Mouse (Mus musculus): ENCODE data around the gene Nanos3. TPM values are rescaled to one million over a fixed set of nuclear protein-coding genes. Genes with fewer than 3 reads are reported as not detected.

Nanos3 gene
- polyA plus RNA-seq, 1 experiment from 2014 or later = 6.2 TPM

DNA sequence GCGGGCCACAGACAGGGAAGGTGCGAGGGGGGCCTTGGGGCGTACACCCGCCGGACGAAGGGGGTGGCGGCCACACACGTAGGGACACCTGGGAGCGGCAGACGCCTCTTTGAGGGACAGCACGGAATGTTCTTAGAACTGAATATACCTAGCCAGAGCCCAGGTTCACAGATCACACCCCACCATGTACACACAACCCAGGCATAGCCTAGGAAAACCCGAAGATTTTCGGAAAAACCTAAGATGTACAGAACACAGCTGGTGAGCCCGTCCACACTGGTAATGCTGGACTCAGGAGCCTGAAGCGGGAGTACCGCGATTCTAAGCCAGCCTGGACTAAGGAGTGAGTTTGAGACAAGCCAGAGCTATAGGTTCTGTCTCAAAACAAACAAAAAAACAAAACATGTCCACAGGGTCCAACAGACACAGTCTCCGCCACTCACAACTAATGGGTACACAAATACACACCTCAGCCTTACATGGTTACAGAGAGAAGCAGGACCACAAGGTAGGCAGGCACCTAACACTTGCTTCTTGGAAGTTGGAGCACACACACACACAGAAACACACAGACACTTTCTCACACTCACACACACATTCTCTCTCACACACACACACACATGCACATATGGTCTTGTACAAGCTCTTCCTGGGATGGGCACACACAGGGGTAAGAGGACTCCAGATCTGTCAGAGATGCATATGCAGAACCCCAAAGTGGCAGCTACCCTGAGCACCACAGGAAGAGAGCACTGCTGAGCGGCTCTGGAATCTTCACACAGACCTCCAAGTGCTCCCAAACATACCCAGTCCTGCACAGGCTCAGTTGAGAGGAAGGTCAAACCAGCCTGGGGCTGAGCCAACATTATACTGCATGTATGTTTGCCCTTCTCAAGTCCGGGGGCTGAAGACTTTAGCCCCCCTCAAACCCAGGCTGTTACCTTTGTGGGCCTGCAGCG lies 653 bp downstream of the Nanos3 start:
- DNase-seq (ENCODE audit: low spot score) = no peak

DNA sequence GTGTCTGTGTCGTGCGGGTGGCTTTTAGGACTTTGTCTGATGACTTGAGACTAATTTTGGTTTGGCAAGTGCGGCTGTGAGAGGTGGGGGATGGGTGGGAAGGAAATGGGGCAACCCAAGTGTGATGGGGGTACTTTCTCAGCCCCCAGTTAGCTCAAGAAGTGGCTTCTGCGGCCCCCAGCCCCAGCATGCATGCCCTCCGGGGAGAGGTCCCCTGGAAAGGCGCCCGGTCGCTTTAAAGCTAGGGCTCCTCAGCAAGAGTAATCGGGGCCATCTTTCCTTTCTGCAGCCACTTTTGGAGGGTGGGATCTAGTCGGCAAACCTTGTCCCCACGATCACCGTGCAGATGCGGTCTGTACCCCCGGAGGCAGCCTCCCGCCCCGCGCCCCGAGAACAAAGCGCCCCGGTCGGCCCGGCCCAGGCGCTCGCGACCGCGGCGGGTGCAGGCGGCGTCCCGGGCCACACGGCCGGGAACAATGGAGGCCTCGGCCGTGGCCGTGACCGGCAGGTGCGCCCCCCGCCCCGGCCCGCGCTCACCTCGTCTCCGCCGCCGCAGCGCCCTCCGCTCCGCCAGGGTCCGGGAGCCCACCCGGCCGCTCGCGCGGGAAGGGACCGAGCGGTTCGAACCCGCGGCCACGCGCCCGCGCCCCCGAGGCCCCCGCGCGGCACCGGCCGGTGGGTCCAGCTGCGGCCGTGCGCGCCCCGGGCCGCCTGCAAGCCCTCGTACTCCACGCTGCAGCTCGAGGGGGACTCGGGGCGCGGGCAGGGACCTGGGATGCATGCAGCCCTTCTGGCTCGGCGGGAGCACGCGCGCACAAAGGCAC lies 1.5 kb downstream of the Nanos3 start:
- peak; percentile 79 for DNase-seq (ENCODE audit: low spot score)

GRCm38 (mm10) chr8:84182833-84183232 lies 2.2 kb downstream of the Nanos3 start:
- DNase-seq (ENCODE audit: low spot score) = peak; percentile 49

GRCm38 (mm10) chr8:84180530-84181190 lies 4.4 kb downstream of the Nanos3 start:
- DNase-seq (ENCODE audit: low spot score) = peak; percentile 68

DNA sequence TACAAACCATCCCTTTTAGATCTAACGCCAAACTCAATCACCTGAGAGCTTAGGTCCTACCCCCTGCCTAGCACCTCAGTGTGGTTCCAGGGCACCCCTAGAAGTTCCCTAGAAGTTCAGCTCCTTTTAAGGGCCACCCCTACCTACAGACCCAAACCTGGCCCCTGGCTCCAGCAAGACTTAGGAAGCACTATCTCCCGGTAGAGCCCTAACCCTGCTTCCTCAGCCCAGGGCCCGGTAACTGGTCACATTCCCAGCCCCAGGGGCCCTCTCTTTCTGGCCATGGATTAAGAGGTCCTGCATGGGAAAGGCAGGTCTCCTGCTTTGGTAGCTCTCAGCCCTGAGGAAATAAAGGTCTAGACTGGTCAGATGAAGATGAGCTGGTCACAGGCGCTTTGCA lies 5.1 kb downstream of the Nanos3 start:
- no peak for DNase-seq (ENCODE audit: low spot score)

- no peak for DNase-seq (ENCODE audit: low spot score)
These were observed 6.4 kb downstream of the Nanos3 start for GRCm38 (mm10) chr8:84178592-84178991.

DNA sequence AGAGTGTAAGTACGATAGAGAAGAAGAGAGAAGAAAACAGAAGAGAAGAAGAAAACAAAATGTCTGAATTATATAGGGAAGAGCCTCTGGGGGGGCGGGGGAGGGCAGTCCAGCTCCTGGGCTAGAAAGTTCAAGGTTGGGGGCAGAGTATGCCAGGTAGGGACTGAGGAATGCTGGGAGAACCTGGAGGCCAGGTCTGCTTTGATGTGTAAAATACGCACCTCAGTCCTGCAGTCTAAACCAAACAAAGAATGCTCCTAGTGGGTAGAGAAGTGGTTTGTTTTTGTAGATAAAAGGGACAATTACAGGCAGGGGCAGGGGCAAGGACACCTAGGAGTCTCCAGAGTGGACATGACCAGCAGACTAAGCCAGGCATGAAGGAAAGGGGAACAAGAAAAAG lies 7.6 kb downstream of the Nanos3 start:
- no peak for DNase-seq (ENCODE audit: low spot score)

DNA sequence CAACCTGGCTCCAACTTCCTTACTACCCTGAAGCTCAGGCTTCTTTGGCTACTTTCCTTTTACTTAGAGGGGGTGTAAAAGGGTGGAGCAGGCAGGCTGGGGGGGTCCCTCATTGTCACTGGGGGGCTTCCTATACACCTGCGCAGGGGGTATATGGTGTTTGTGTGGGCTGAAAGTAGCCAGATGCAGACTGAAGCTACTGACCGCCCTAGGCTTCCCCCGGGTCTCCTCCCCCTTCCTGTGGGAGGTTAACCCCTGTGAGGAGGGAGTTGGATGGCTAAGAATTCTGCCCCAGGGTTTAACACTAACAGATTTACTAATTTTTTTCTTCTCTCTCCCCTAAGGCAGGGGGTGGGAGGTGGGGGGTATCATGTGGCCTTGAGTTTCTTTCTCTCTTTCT lies 8.5 kb downstream of the Nanos3 start:
- DNase-seq (ENCODE audit: low spot score) = no peak

GRCm38 (mm10) chr8:84173861-84174260 lies 11.2 kb downstream of the Nanos3 start:
- no peak for DNase-seq (ENCODE audit: low spot score)

GRCm38 (mm10) chr8:84170096-84170495 lies 14.9 kb downstream of the Nanos3 start:
- DNase-seq (ENCODE audit: low spot score) = no peak

- DNase-seq (ENCODE audit: low spot score) = no peak
These were observed 17.3 kb downstream of the Nanos3 start for GRCm38 (mm10) chr8:84167696-84168095.

DNA sequence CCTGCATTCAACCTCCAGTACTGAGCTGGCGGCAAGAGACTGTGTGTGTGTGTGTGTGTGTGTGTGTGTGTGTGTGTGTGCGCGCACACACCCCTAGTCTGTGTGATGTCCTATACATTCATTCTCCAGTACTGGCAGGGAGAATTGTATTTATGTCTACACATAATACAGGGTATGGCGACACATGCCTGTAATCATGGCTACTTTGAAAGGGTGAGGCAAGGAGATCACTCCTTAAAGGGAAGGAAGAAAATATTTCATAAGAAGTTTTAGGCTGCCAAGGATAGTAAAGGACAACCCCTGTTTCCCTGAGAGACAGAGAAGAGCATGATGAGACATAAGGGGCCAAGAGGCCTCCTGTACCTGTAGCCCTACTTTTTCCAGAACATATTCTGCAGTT lies 27.4 kb downstream of the Nanos3 start:
- no peak for DNase-seq (ENCODE audit: low spot score)

DNA sequence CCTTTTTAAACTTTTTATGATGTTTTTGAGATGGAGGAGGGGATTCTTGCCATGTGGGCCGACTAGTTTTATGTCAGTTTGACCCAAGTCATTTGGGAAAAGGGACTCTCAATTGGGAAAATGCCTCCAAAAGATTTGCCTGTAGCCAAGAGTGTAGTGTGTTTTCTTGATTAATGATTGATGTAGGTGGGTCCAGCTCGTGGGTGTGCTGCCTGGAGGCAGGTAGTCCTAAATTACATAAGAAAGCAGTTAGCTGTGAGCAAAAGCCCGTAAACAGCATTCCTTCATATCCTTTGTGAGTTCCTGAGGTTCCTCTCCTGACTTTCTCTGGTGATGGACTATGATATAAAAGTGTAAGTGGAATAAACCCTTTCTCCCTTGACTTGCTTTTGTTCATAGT lies 35.8 kb downstream of the Nanos3 start:
- no peak for DNase-seq (ENCODE audit: low spot score)

GRCm38 (mm10) chr8:84148531-84148850 lies 36.5 kb downstream of the Nanos3 start:
- DNase-seq (ENCODE audit: low spot score) = no peak

- DNase-seq (ENCODE audit: low spot score) = peak; percentile 97
These were observed 37.1 kb downstream of the Nanos3 start, which contains the start of the genes Cc2d1a and 4930432K21Rik for GRCm38 (mm10) chr8:84147769-84148530. Gene Cc2d1a (minus strand): TSS chr8:84147936. Gene 4930432K21Rik (plus strand): TSS chr8:84148025.

DNA sequence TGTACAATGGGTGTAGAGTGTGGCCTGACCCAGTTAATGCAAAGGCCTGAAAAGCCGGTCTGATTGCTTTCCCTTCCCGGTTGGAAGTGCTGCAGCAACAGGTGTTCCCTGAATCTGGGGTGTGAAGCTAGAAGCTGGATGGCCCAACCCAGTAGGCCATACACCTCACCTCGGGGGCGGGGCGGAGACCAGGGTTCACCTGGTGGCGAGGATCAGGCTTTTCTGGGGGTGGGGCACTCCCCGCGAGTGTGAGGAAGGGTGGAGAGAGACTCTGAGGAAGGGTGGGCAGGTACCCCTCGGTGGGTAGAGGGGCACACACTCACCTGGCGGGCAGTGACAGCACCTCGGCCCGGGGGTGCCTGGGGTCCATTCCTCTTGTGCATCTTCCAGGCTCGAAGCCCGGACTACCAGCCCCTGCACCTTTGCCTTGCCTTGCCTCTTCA lies 37.7 kb downstream of the Nanos3 start:
- DNase-seq (ENCODE audit: low spot score) = no peak

DNA sequence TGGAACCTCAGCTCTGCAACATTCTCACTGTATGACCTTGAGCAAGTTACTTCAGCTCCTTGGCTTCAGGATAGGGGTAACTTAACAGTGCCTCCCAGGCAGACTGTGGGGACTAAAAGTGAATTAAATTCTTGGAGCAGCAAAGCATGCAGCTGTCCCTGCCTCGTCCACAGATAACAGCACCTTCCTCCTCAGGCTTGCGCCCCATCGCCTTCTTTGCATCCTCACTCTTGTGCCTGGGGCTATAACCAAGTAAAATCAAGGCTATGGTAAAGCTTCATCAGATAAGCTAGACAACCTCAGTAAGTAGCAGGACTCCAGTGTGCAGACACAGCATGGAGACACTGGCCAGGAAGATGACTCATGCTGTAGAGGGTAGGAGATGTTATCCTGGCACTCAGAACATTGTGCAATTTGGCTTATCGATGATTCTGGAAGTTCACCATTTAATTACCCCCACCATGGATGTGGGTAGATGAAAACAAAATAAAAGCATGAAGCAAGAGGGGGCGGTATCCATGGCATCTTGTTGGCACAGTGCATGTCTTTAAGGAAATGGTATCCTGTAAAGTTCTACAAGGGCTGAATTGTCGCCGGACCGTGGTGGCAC lies 40.3 kb downstream of the Nanos3 start:
- no peak for DNase-seq (ENCODE audit: low spot score)

DNA sequence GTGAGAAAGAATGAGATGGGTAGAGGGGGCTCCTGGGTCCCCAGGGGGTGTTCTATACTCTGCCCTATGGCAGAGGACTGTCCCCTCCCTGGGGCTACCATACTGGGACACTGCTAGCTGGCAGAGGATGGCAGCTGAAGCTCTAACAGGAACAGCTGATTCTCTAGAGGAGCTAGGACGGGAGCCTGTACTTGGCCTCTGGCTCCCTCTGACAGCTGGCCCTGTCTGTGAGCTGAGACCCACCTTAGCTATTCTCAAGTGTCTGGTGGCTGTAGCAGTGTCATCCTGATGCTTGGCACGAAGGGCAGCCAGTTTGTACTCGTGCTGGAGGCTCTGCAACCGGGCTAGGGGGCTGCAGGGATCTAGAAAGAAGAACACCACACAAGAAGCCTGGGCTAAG lies 44.2 kb downstream of the Nanos3 start:
- DNase-seq (ENCODE audit: low spot score) = no peak

DNA sequence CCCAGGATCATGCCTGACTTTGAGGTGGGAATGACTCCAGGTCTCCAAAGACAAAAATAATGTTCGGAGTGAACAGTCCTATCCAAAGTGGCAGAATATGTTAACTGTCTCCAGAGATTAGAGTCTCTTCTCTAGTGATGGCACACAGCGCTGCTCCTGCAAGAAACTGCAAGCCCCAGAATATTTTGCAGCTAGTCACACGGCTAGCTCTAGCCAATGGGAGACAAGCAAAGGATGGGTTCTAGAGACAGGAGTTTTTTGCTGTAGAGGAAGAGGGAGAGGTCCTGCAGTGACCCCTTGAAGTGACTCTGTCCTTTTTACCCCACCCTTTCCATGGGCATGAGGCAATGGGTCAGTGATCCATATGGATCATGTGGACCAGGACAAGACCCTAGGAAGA lies 47.2 kb downstream of the Nanos3 start:
- DNase-seq (ENCODE audit: low spot score) = no peak

GRCm38 (mm10) chr8:84132225-84132624 lies 52.8 kb downstream of the Nanos3 start:
- DNase-seq (ENCODE audit: low spot score) = peak; percentile 53

All from thymus, postnatal 0 days (tissue).